Mouse (Mus musculus) liver, postnatal 0 days (tissue): ENCODE measurements around the gene Serpina1e. TPM values are rescaled to one million over a fixed set of nuclear protein-coding genes. Genes with fewer than 3 reads are reported as not detected.
A peak's percentile ranks its signal among the peaks of the same experiment; 100 is the strongest.

Experiments used
- ATAC-seq: fragments of 200-750 bp; cut with Nextera tagmentation; 2 replicates; pipeline ENCODE4 v1.8.0; 2017; ENCODE audit warnings: mild to moderate bottlenecking, moderate library complexity
- DNase-seq: peaks from one replicate; pipeline ENCODE4 v3.0.0-alpha.2; 2016
- H3K27ac ChIP-seq: fragments of 300-500 bp; sonication (generic); 2 replicates; pipeline ENCODE4 v1.5.1; 2014; ENCODE audit warnings: antibody characterized with exemption, moderate library complexity, mild to moderate bottlenecking, low read depth
- H3K27me3 ChIP-seq: fragments of 300-500 bp; sonication (generic); 2 replicates; pipeline ENCODE4 v1.6.1; 2014; ENCODE audit warnings: low read length, control low read depth, mixed read lengths; ENCODE audit not compliant: insufficient read depth
- H3K36me3 ChIP-seq: fragments of 300-500 bp; sonication (generic); replicated peaks from 2 replicates; pipeline ENCODE4 v1.6.1; 2014; ENCODE audit warnings: mild to moderate bottlenecking, control low read depth, low read length, moderate library complexity, mixed read lengths; ENCODE audit not compliant: insufficient read depth
- H3K4me1 ChIP-seq: fragments of 300-500 bp; sonication (generic); 2 replicates; pipeline ENCODE4 v1.6.1; 2014; ENCODE audit warnings: antibody characterized with exemption, mild to moderate bottlenecking, control low read depth; ENCODE audit not compliant: insufficient read depth
- H3K4me2 ChIP-seq: fragments of 300-500 bp; sonication (generic); 2 replicates; pipeline ENCODE4 v1.6.1; 2014; ENCODE audit warnings: low read depth, mild to moderate bottlenecking, low read length, moderate library complexity, mixed read lengths
- H3K4me3 ChIP-seq: fragments of 300-500 bp; sonication (generic); 2 replicates; pipeline ENCODE4 v1.5.1; 2014; ENCODE audit warnings: low read depth, low read length
- H3K9ac ChIP-seq: fragments of 300-500 bp; sonication (generic); replicated peaks from 2 replicates; pipeline ENCODE4 v1.6.1; 2014; ENCODE audit warnings: mild to moderate bottlenecking, moderate library complexity
- H3K9me3 ChIP-seq: fragments of 300-500 bp; sonication (generic); 2 replicates; pipeline ENCODE4 v1.6.1; 2016; ENCODE audit warnings: mild to moderate bottlenecking, control low read depth, low read length, mixed read lengths
- CTCF ChIP-seq: sonication (generic); IDR thresholded peaks from 2 replicates; pipeline ENCODE4 v1.5.1; 2016; ENCODE audit warnings: antibody characterized with exemption, low read depth
- EP300 ChIP-seq: IDR thresholded peaks from 2 replicates; pipeline ENCODE4 v1.6.1; 2016; ENCODE audit warnings: antibody characterized with exemption, low read depth, mild to moderate bottlenecking
- WGBS: fragments of 180-500 bp; shearing (Covaris S2); extraction: QIAGEN DNeasy Blood & Tissue Kit; methylation state at CpG from one replicate; pipeline ENCODE4 v1.1.7; 2014; ENCODE audit not compliant: insufficient replicate concordance; 5-methylcytosine and 5-hydroxymethylcytosine counted together
- polyA plus RNA-seq: library from polyadenylated mRNA; unstranded; fragments of >200 nt; fragmentation: Nextera tagmentation; extraction: Ambion mirVana; gene quantifications from 2 replicates; pipeline ENCODE4 v1.2.1, GENCODE M21; 2015

Serpina1e gene
- polyA plus RNA-seq = 4,259 and 4,481 TPM in 2 replicates

DNA sequence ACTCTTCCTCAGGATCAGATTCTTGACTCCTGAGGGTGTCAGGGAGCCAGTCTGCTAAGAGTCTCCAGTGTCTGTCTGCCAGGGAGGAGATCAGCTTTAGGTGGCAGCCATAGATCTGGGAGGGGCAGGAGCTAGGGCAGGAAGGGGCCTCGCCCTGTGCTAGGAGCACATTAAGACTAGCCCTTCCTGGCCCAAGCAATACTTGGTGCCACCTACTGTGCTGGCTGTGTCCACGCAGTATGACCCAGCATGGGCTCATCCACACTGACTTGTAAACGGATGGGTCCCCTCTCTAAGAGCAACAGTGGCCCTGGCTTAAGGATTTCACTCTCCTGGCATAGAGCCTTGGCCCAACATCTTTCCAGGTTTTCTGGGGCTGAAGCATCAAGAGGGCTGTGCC lies at the start of gene Serpina1e:
TSS of gene Serpina1e (minus strand) at position 178 of the 400 bp plus-strand sequence.
- Histone ChIP-seq H3K9ac (no peak within 1 kb of the TSS), H3K9me3 (no peaks in the 10 kb centered on the region), H3K4me2 (no peak within 1 kb of the TSS), H3K4me1 (0 out of 2 replicates have a peak, but pooled peaks cover 2% of the 10 kb centered on the region), H3K36me3 (no peaks in the 10 kb centered on the region), H3K27me3 (no peaks in the 10 kb centered on the region), H3K4me3 (no peak within 1 kb of the TSS), H3K27ac (no peak within 1 kb of the TSS)
- DNase-seq (no peak), ATAC-seq (no peak)
- 84% methylated on average over 3 of the region's 3 CpGs for WGBS
- TF ChIP-seq EP300 (no peak), CTCF (no peak)

DNA sequence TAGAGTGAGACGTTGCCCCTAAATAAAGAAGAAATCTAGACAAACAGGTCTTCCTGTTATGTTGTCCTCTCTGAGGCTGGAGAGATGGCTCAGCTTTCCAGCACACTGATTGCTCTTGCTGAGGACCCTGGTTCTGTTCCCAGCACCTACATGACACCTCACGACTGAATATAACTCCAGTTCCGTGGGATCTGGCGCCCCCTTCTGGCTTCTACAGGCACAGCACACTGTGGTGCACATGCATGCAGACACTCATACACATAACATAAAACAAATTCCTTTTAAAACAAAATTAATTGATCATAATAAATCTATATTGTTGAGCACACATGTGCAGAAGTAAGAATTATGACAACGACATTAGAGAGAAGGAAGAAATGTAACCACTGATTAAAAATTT lies 45.9 kb upstream of the Serpina1e start:
- ATAC-seq (no peak), DNase-seq (no peak)
- 68% methylated on average over 5 of the region's 5 CpGs for WGBS
- no peak overlapping the region for H3K27ac ChIP-seq
- no peak overlapping the region for H3K9ac ChIP-seq
- H3K4me2 ChIP-seq = no peak overlapping the region
- TF ChIP-seq CTCF (peak; percentile 32), EP300 (no peak)
- H3K36me3 ChIP-seq = no peaks in the 10 kb centered on the region
- H3K9me3 ChIP-seq = 0 out of 2 replicates have a peak, but pooled peaks cover 4% of the 10 kb centered on the region
- peaks cover 11% of the 10 kb centered on the region for H3K4me1 ChIP-seq
- no peak overlapping the region for H3K4me3 ChIP-seq
- no peaks in the 10 kb centered on the region for H3K27me3 ChIP-seq

DNA sequence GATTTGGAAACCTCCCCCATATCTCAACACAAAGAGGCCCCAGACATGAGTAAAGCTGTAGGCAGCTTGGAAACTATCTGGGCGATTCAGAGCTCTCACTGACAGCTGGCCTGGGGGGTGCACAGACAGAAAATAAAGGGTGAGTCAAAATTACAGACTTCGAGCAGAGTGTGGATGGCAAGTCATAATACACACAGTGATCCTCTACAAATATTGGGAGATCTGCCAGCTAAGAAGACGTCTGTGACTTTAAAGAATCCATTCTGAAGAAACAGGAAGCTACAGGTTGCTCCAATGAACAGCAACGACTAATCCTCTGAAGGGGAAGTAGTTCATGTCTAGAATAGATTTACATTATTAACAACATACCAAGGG lies 44.5 kb upstream of the Serpina1e start:
- H3K9me3 ChIP-seq = 0 out of 2 replicates have a peak, but pooled peaks cover 4% of the 10 kb centered on the region
- TF ChIP-seq EP300 (no peak), CTCF (no peak)
- WGBS = 29% methylated on average over 4 of the region's 4 CpGs
- ATAC-seq (no peak), DNase-seq (no peak)
- peak overlapping the region; percentile 29; the same call in 1 of the 2 replicates for H3K27ac ChIP-seq
- H3K4me1 ChIP-seq = peaks cover 11% of the 10 kb centered on the region
- no peak overlapping the region for H3K9ac ChIP-seq
- H3K27me3 ChIP-seq = no peaks in the 10 kb centered on the region
- no peak overlapping the region for H3K4me2 ChIP-seq
- no peaks in the 10 kb centered on the region for H3K36me3 ChIP-seq
- H3K4me3 ChIP-seq = no peak overlapping the region

DNA sequence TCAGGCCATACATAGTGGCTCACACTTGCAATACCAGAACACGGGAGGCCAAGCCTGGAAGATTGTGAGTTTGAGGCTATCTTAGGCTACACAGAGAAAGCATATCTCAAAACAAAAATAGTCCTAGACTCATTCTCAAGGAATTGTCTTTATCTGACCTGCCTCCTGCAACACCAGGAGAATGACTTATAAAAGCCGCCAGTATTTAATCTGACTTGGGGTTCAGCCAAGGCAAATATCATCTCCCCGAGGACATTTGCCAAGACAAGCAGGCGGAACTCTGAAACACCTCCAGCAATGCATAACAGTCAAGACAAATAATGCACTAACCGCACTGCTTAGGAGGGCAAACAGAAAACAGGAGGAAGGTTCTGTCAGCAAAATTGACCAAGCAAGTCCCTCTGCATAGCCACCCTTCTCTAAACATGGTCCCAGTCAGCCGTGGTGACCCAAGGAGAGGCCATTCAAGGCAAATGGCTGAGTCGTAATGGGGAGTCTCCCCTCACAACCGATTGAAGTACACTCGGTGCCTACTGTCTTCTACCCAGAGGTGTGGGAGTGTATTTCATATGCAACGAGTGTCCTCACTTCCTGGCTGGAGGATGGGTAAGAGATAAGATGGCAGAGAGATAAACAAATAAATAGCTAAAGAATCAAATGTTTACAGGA lies 43.9 kb upstream of the Serpina1e start:
- Histone ChIP-seq H3K4me3 (no peak overlapping the region), H3K9ac (no peak overlapping the region), H3K36me3 (no peaks in the 10 kb centered on the region), H3K4me2 (0 out of 2 replicates have a peak overlapping the region, but pooled peaks have one; percentile 22), H3K4me1 (peaks cover 11% of the 10 kb centered on the region), H3K9me3 (0 out of 2 replicates have a peak, but pooled peaks cover 4% of the 10 kb centered on the region), H3K27me3 (no peaks in the 10 kb centered on the region), H3K27ac (peak overlapping the region; percentile 29; the same call in 1 of the 2 replicates)
- 51% methylated on average over 10 of the region's 10 CpGs for WGBS
- ATAC-seq (peak; percentile 47; the same call in 1 of the 2 replicates), DNase-seq (no peak)
- TF ChIP-seq CTCF = no peak
- no peak for TF ChIP-seq EP300

DNA sequence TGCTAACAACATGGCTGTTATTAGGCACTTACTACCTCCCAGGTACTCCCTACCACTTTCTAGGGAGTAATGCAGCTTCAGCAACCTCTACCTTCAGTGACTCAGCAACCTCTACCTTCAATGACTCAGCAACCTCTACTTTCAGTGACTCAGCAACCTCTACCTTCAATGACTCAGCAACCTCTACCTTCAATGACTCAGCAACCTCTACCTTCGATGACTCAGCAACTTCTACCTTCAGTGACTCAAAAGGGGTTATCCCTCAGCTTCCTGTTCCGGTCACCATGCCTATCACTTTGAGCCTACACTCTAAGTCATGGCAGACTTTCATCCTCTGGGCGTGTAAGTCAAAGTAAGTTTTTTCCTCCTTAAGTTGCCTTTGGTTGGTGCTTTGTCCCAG lies 41.8 kb upstream of the Serpina1e start:
- TF ChIP-seq EP300 (no peak), CTCF (no peak)
- peaks cover 11% of the 10 kb centered on the region for H3K4me1 ChIP-seq
- H3K4me2 ChIP-seq = no peak overlapping the region
- no peaks in the 10 kb centered on the region for H3K36me3 ChIP-seq
- 0 out of 2 replicates have a peak, but pooled peaks cover 4% of the 10 kb centered on the region for H3K9me3 ChIP-seq
- DNase-seq (no peak), ATAC-seq (no peak)
- H3K27me3 ChIP-seq = no peaks in the 10 kb centered on the region
- no peak overlapping the region for H3K27ac ChIP-seq
- no peak overlapping the region for H3K4me3 ChIP-seq
- 70% methylated on average over 3 of the region's 3 CpGs for WGBS
- no peak overlapping the region for H3K9ac ChIP-seq

DNA sequence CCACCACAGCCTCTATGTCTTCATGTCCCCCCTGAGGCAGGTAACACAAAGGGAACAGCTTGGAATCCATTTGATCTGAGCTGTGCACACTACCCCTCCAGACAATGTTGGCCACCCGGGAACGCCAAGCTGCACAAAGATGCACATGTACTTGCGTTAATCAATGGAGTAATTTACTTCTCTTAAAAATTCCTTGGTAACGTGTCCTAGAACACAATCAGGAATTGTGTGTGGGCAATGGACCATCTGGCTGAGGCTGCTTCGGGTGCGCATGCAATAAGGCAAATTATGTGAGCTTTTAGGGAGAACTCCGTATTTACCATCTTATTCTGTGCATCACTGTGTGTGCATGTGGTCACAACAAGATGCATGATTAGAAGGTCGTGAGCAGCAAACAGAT lies 40.8 kb upstream of the Serpina1e start:
- Histone ChIP-seq H3K27me3 (no peaks in the 10 kb centered on the region), H3K36me3 (no peaks in the 10 kb centered on the region), H3K9ac (no peak overlapping the region), H3K9me3 (0 out of 2 replicates have a peak, but pooled peaks cover 2% of the 10 kb centered on the region), H3K4me2 (no peak overlapping the region), H3K4me1 (peaks cover 11% of the 10 kb centered on the region), H3K27ac (no peak overlapping the region), H3K4me3 (no peak overlapping the region)
- no peak for DNase-seq
- no peak for ATAC-seq
- WGBS = 81% methylated on average over 8 of the region's 8 CpGs
- TF ChIP-seq EP300 (no peak), CTCF (no peak)
